Mouse (Mus musculus) G1E (cell line): ENCODE results near the gene Actl10.

Source experiments
- CTCF ChIP-seq: IDR thresholded peaks from 2 replicates; pipeline ENCODE4 v1.5.1; 2012; ENCODE audit warnings: low read depth, low read length, inconsistent platforms, mixed read lengths
- GATA1 ChIP-seq: IDR thresholded peaks from 2 replicates; pipeline ENCODE4 v1.6.1; 2012; ENCODE audit warnings: borderline replicate concordance, low read length, inconsistent platforms, mixed read lengths
- TAL1 ChIP-seq: conservative IDR thresholded peaks from 2 replicates; pipeline ENCODE4 v1.6.1; 2012; ENCODE audit warnings: low read depth, low read length, inconsistent platforms, mixed read lengths

GRCm38 (mm10) chr2:154593025-154593424, 41.4 kb downstream of the Actl10 start:
- TF ChIP-seq CTCF (peak; percentile 58), TAL1 (no peak), GATA1 (no peak)
